14 mouse cellular contexts compared by ENCODE assay signal in genomic region chr6:108445006-108445405, GRCm38 (mm10).
DNase-seq lines count a peak whose midpoint lies in the region; ATAC-seq and TF ChIP-seq lines count a peak whose summit lies in the region.
"Had no signal": no experiment of that assay in that cellular context is flagged by ENCODE, and none has a peak within 500 bp of the region (broad histone marks: within the 10 kb centered on the region; RNA-seq: fewer than 3 reads in every experiment).

No protein-coding gene starts in this region.

- peak overlapping the region; percentile 58 for H3K27ac ChIP-seq in gastrocnemius, adult 2 months
- H3K27ac ChIP-seq: limb, embryonic 12.5 days; midbrain, embryonic 10.5 days had no signal

- no peak for DNase-seq in gastrocnemius, adult 2 months
- DNase-seq in gastrocnemius, postnatal 36 days = no peak
- DNase-seq in 3T3-L1 (ENCODE audit: low read depth, low spot score) = peak; percentile 80
- DNase-seq in kidney, adult 18-20 months = peak; percentile 73
- no peak for DNase-seq in spleen, postnatal 14 days (ENCODE audit: low spot score in 2 of 2)
- DNase-seq in ovary, adult 18-20 months (ENCODE audit: low spot score) = no peak
- DNase-seq in urinary bladder, postnatal 10 days (ENCODE audit: low spot score) = no peak
- DNase-seq: gastrocnemius, postnatal 25 days; lung, embryonic 14.5 days; spleen, adult 18-20 months; thymus, postnatal 4 days had no signal

- no peak overlapping the region for H3K4me3 ChIP-seq in gastrocnemius, adult 2 months
- H3K4me3 ChIP-seq: limb, embryonic 12.5 days; midbrain, embryonic 10.5 days had no signal

- intact Hi-C loops in gastrocnemius, adult 2 months (cut with DNase I) = no loop called here
- intact Hi-C loops in gastrocnemius, postnatal 36 days (cut with DNase I) = no loop called here

- ATAC-seq in megakaryocyte, adult 5-6 weeks (ENCODE audit: poor library complexity, severe bottlenecking) = peak; percentile 65

- TF ChIP-seq CTCF in gastrocnemius, adult 2 months (IDR thresholded peaks at IDR 0.05) = no peak

Comparison
In these comparisons a context has a peak if more than half of its experiments do, and no peak if none do; other contexts are left out.
1. DNase-seq: peak in 3T3-L1 (single experiment) and kidney, adult 18-20 months (single experiment); none in gastrocnemius, adult 2 months (single experiment), gastrocnemius, postnatal 36 days (0 of 2), spleen, postnatal 14 days (0 of 2), ovary, adult 18-20 months (single experiment) and urinary bladder, postnatal 10 days (single experiment).